Mouse (Mus musculus) cortical plate, adult 2 months (tissue): ENCODE data around the gene Cuedc1.

Experiments used
- CTCF ChIP-seq: fragments of 200-500 bp; IDR thresholded peaks from 2 replicates; pipeline ENCODE4 v1.5.1; 2011; ENCODE audit warnings: mild to moderate bottlenecking, control low read depth, low read length; ENCODE audit not compliant: insufficient read depth; ENCODE audit errors: extremely low read depth
- POLR2A ChIP-seq: fragments of 200-500 bp; IDR thresholded peaks from 2 replicates; pipeline ENCODE4 v1.6.1; 2011; ENCODE audit warnings: mild to moderate bottlenecking, low read length, control low read depth; ENCODE audit not compliant: insufficient read depth; ENCODE audit errors: extremely low read depth

DNA sequence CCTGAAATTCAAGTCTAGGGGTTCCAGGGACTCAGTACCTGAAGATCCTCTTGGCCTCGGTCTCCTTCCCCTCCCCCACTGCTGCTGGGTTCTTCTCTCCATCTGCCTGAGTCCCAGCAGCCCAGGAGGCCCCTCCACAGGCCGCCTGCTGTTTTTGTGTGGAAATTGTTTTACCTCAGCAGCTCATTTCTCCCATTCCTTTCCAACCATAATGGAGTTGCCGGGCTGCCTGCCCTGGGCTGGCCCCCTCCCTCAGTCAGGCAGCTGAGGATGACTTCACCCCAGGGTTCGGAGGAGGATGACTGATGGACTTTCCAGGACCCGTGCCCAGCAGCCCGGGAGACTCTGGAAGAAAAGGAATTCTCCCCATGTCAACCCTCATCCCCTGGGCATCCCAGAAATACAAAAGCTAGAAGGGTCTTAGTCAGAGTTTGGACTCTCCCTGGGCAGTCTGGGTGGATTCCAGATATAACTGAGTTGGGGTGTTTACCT is 82.7 kb downstream of the Cuedc1 start:
- no peak for TF ChIP-seq CTCF
- TF ChIP-seq POLR2A = no peak
